Mouse (Mus musculus): Measurements from ENCODE around the gene Ust.

Ust gene

GRCm38 (mm10) chr10:8444052-8444451 lies 74.6 kb downstream of the Ust start:
- DNase-seq (ENCODE audit: low read depth in 1 of 2, low spot score in 2 of 2) = no peak

- DNase-seq (ENCODE audit: low read depth in 1 of 2, low spot score in 2 of 2) = no peak
Measured at GRCm38 (mm10) chr10:8431857-8432256, 86.8 kb downstream of the Ust start.

GRCm38 (mm10) chr10:8428787-8429778 lies 89.5 kb downstream of the Ust start:
- DNase-seq (ENCODE audit: low read depth in 1 of 2, low spot score in 2 of 2) = no peak

- DNase-seq (ENCODE audit: low read depth in 1 of 2, low spot score in 2 of 2) = no peak
Measured at GRCm38 (mm10) chr10:8427671-8428364, 90.8 kb downstream of the Ust start.

- no peak for DNase-seq (ENCODE audit: low read depth in 1 of 2, low spot score in 2 of 2)
Measured at GRCm38 (mm10) chr10:8419496-8420009, 99.1 kb downstream of the Ust start.

- peak in 1 of 2 experiments; percentile 4 for DNase-seq (ENCODE audit: low read depth in 1 of 2, low spot score in 2 of 2)
Measured at GRCm38 (mm10) chr10:8415474-8415873, 103.2 kb downstream of the Ust start.

GRCm38 (mm10) chr10:8415036-8415435 lies 103.6 kb downstream of the Ust start:
- no peak for DNase-seq (ENCODE audit: low read depth in 1 of 2, low spot score in 2 of 2)

- no peak for DNase-seq (ENCODE audit: low read depth in 1 of 2, low spot score in 2 of 2)
Measured at GRCm38 (mm10) chr10:8405141-8405540, 113.5 kb downstream of the Ust start.

GRCm38 (mm10) chr10:8392226-8392625 lies 126.4 kb downstream of the Ust start:
- DNase-seq (ENCODE audit: low read depth in 1 of 2, low spot score in 2 of 2) = no peak

GRCm38 (mm10) chr10:8391264-8391748 lies 127.3 kb downstream of the Ust start:
- DNase-seq (ENCODE audit: low read depth in 1 of 2, low spot score in 2 of 2) = no peak

- no peak for DNase-seq (ENCODE audit: low read depth in 1 of 2, low spot score in 2 of 2)
Measured at GRCm38 (mm10) chr10:8388239-8388638, 130.4 kb downstream of the Ust start.

- no peak for DNase-seq (ENCODE audit: low read depth in 1 of 2, low spot score in 2 of 2)
Measured at GRCm38 (mm10) chr10:8369894-8370500, 148.6 kb downstream of the Ust start.

- no peak for DNase-seq (ENCODE audit: low read depth in 1 of 2, low spot score in 2 of 2)
Measured at GRCm38 (mm10) chr10:8365816-8366215, 152.8 kb downstream of the Ust start.

GRCm38 (mm10) chr10:8364182-8364581 lies 154.4 kb downstream of the Ust start:
- no peak for DNase-seq (ENCODE audit: low read depth in 1 of 2, low spot score in 2 of 2)

- no peak for DNase-seq (ENCODE audit: low read depth in 1 of 2, low spot score in 2 of 2)
Measured at GRCm38 (mm10) chr10:8363281-8363680, 155.3 kb downstream of the Ust start.

GRCm38 (mm10) chr10:8358286-8359045 lies 160.2 kb downstream of the Ust start:
- DNase-seq (ENCODE audit: low read depth in 1 of 2, low spot score in 2 of 2) = no peak

GRCm38 (mm10) chr10:8353534-8353933 lies 165.1 kb downstream of the Ust start:
- no peak for DNase-seq (ENCODE audit: low read depth in 1 of 2, low spot score in 2 of 2)

- DNase-seq (ENCODE audit: low read depth in 1 of 2, low spot score in 2 of 2) = no peak
Measured at GRCm38 (mm10) chr10:8350626-8351025, 168.0 kb downstream of the Ust start.

- no peak for DNase-seq (ENCODE audit: low read depth in 1 of 2, low spot score in 2 of 2)
Measured at GRCm38 (mm10) chr10:8347497-8347896, 171.1 kb downstream of the Ust start.

GRCm38 (mm10) chr10:8342556-8342955 lies 176.1 kb downstream of the Ust start:
- DNase-seq (ENCODE audit: low read depth in 1 of 2, low spot score in 2 of 2) = no peak
